Mouse (Mus musculus): ENCODE results near the gene Ccdc6.

Ccdc6 gene

GRCm38 (mm10) chr10:70132087-70132560, 35.2 kb downstream of the Ccdc6 start:
- no peak for DNase-seq (ENCODE audit: low spot score in 2 of 2)

GRCm38 (mm10) chr10:70132714-70133113, 35.8 kb downstream of the Ccdc6 start:
- no peak for DNase-seq (ENCODE audit: low spot score in 2 of 2)

GRCm38 (mm10) chr10:70133188-70133587, 36.3 kb downstream of the Ccdc6 start:
- DNase-seq (ENCODE audit: low spot score in 2 of 2) = no peak

GRCm38 (mm10) chr10:70135680-70136079, 38.8 kb downstream of the Ccdc6 start:
- no peak for DNase-seq (ENCODE audit: low spot score in 2 of 2)

GRCm38 (mm10) chr10:70137652-70138051, 40.7 kb downstream of the Ccdc6 start:
- DNase-seq (ENCODE audit: low spot score in 2 of 2) = no peak

GRCm38 (mm10) chr10:70138150-70138549, 41.2 kb downstream of the Ccdc6 start:
- DNase-seq (ENCODE audit: low spot score in 2 of 2) = no peak

- DNase-seq (ENCODE audit: low spot score in 2 of 2) = no peak
These were observed 42.4 kb downstream of the Ccdc6 start for GRCm38 (mm10) chr10:70139368-70139767.

- DNase-seq (ENCODE audit: low spot score in 2 of 2) = no peak
These were observed 43.5 kb downstream of the Ccdc6 start for GRCm38 (mm10) chr10:70140414-70140813.

GRCm38 (mm10) chr10:70142623-70143022, 45.7 kb downstream of the Ccdc6 start:
- DNase-seq (ENCODE audit: low spot score in 2 of 2) = no peak

GRCm38 (mm10) chr10:70144004-70144557, 47.2 kb downstream of the Ccdc6 start:
- no peak for DNase-seq (ENCODE audit: low spot score in 2 of 2)

- DNase-seq (ENCODE audit: low spot score in 2 of 2) = no peak
These were observed 49.0 kb downstream of the Ccdc6 start for GRCm38 (mm10) chr10:70145873-70146272.

GRCm38 (mm10) chr10:70149093-70149492, 52.2 kb downstream of the Ccdc6 start:
- DNase-seq (ENCODE audit: low spot score in 2 of 2) = no peak

GRCm38 (mm10) chr10:70150301-70150700, 53.4 kb downstream of the Ccdc6 start:
- no peak for DNase-seq (ENCODE audit: low spot score in 2 of 2)

GRCm38 (mm10) chr10:70151171-70151570, 54.2 kb downstream of the Ccdc6 start:
- DNase-seq (ENCODE audit: low spot score in 2 of 2) = no peak

- DNase-seq (ENCODE audit: low spot score in 2 of 2) = no peak
These were observed 55.3 kb downstream of the Ccdc6 start for GRCm38 (mm10) chr10:70152190-70152743.

GRCm38 (mm10) chr10:70153810-70154209, 56.9 kb downstream of the Ccdc6 start:
- DNase-seq (ENCODE audit: low spot score in 2 of 2) = no peak

GRCm38 (mm10) chr10:70156431-70157165, 59.7 kb downstream of the Ccdc6 start:
- DNase-seq (ENCODE audit: low spot score in 2 of 2) = no peak

GRCm38 (mm10) chr10:70159651-70160320, 62.9 kb downstream of the Ccdc6 start:
- DNase-seq (ENCODE audit: low spot score in 2 of 2) = no peak

GRCm38 (mm10) chr10:70160811-70161210, 63.9 kb downstream of the Ccdc6 start:
- DNase-seq (ENCODE audit: low spot score in 2 of 2) = no peak

- no peak for DNase-seq (ENCODE audit: low spot score in 2 of 2)
These were observed 64.6 kb downstream of the Ccdc6 start for GRCm38 (mm10) chr10:70161504-70161903.

GRCm38 (mm10) chr10:70163681-70164080, 66.8 kb downstream of the Ccdc6 start:
- no peak for DNase-seq (ENCODE audit: low spot score in 2 of 2)

GRCm38 (mm10) chr10:70165877-70166276, 69.0 kb downstream of the Ccdc6 start:
- no peak for DNase-seq (ENCODE audit: low spot score in 2 of 2)

GRCm38 (mm10) chr10:70166427-70166826, 69.5 kb downstream of the Ccdc6 start:
- no peak for DNase-seq (ENCODE audit: low spot score in 2 of 2)

Data from frontal cortex, postnatal 10 days (tissue).